Mouse (Mus musculus) liver, adult 2 months (tissue): Measurements from ENCODE around the gene Mbnl1. TPM values are rescaled to one million over a fixed set of nuclear protein-coding genes. Genes with fewer than 3 reads are reported as not detected.

Experiments
- DNase-seq: peaks from one replicate; pipeline ENCODE4 v3.0.0-alpha.2; 2011; ENCODE audit warnings: low read depth, low spot score; ENCODE audit errors: extremely low read depth
- H3K27ac ChIP-seq: fragments of 200-500 bp; replicated peaks from 2 replicates; pipeline ENCODE4 v1.5.1; 2012; ENCODE audit warnings: low read depth, mild to moderate bottlenecking, control low read depth, inconsistent platforms, low read length; ENCODE audit not compliant: insufficient read depth
- H3K27me3 ChIP-seq: fragments of 200-500 bp; 2 replicates; pipeline ENCODE4 v1.6.1; 2012; ENCODE audit warnings: mild to moderate bottlenecking, moderate library complexity, low read length, inconsistent platforms; ENCODE audit not compliant: control insufficient read depth, insufficient read depth
- H3K36me3 ChIP-seq: fragments of 200-500 bp; 2 replicates; pipeline ENCODE4 v1.6.1; 2012; ENCODE audit warnings: low read length, inconsistent platforms; ENCODE audit not compliant: control insufficient read depth, insufficient read depth
- H3K4me1 ChIP-seq: fragments of 200-500 bp; 2 replicates; pipeline ENCODE4 v1.6.1; 2011; ENCODE audit warnings: low read length; ENCODE audit not compliant: control insufficient read depth, insufficient read depth
- H3K4me3 ChIP-seq: fragments of 200-500 bp; 2 replicates; pipeline ENCODE4 v1.5.1; 2011; ENCODE audit warnings: low read depth, mild to moderate bottlenecking, control low read depth, low read length, moderate library complexity; ENCODE audit not compliant: insufficient read depth
- H3K79me2 ChIP-seq: fragments of 200-500 bp; 2 replicates; pipeline ENCODE4 v1.6.1; 2012; ENCODE audit warnings: inconsistent platforms, mild to moderate bottlenecking, low read length, moderate library complexity; ENCODE audit not compliant: control insufficient read depth, insufficient read depth
- H3K9ac ChIP-seq: fragments of 200-500 bp; 2 replicates; pipeline ENCODE4 v1.6.1; 2012; ENCODE audit warnings: low read depth, mild to moderate bottlenecking, control low read depth, inconsistent platforms, low read length
- CTCF ChIP-seq: fragments of 200-500 bp; IDR thresholded peaks from 2 replicates; pipeline ENCODE4 v1.5.1; 2011; ENCODE audit warnings: low read depth, low read length, control low read depth
- POLR2A ChIP-seq: fragments of 200-500 bp; IDR thresholded peaks from 2 replicates; pipeline ENCODE4 v1.6.1; 2011; ENCODE audit warnings: low read length, control low read depth; ENCODE audit not compliant: insufficient read depth; ENCODE audit errors: extremely low read depth
- WGBS: fragments of 180-500 bp; shearing (Covaris S2); methylation state at CpG from one replicate; pipeline ENCODE4 v1.1.7; 2018; 5-methylcytosine and 5-hydroxymethylcytosine counted together
- polyA plus RNA-seq: library from polyadenylated mRNA; depleted of rRNA; stranded (reverse); fragments of >200 nt; gene quantifications from 2 replicates; pipeline ENCODE4 v1.2.3, GENCODE M21; 2012
- total RNA-seq: library from RNA; depleted of rRNA; stranded (reverse); fragments of >200 nt; gene quantifications from 2 replicates; pipeline ENCODE4 v1.2.3, GENCODE M21; 2014

Mbnl1 gene
- total and polyA plus RNA-seq, 2 experiments = 27.3 to 111 TPM

DNA sequence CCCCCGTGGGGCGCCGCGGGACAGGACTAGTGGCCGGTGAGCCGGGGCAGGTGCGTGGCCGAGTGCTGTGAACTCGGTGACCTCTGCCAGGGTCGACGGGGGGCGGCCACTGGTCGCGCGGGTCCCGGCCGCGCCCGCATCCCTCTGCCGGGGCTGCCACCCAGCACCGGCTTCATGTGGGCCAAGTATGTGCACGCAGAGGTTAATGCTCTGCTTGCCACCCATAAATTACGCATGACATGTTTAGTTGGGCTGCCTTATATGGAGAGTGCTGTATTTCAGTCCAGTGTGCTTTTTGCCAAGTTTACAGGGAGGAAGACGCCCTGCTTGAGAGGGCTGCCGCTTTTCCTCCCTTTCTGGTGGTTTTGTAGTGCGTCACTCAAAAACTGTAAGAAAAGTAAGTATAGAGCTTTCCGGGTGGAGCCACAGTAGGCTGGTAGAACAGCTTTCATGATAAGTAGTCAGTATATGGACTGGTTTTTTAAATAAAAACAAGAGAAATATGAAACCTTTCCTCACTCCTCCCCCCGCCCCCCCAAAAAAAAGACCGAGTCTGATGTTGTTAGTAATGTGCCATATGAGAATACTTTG, 29.0 kb downstream of the Mbnl1 start:
- peak overlapping the region; percentile 87 for H3K9ac ChIP-seq
- peak overlapping the region; percentile 75 for H3K4me3 ChIP-seq
- WGBS = 1% methylated on average over 29 of the region's 29 CpGs
- peak; percentile 86 for DNase-seq
- H3K4me1 ChIP-seq = peaks cover 28% of the 10 kb centered on the region
- no peaks in the 10 kb centered on the region for H3K27me3 ChIP-seq
- H3K27ac ChIP-seq = peak overlapping the region; percentile 84
- H3K79me2 ChIP-seq = peaks cover 21% of the 10 kb centered on the region; the same call in 1 of the 2 replicates
- no peaks in the 10 kb centered on the region for H3K36me3 ChIP-seq
- TF ChIP-seq POLR2A = no peak
- TF ChIP-seq CTCF = no peak

DNA sequence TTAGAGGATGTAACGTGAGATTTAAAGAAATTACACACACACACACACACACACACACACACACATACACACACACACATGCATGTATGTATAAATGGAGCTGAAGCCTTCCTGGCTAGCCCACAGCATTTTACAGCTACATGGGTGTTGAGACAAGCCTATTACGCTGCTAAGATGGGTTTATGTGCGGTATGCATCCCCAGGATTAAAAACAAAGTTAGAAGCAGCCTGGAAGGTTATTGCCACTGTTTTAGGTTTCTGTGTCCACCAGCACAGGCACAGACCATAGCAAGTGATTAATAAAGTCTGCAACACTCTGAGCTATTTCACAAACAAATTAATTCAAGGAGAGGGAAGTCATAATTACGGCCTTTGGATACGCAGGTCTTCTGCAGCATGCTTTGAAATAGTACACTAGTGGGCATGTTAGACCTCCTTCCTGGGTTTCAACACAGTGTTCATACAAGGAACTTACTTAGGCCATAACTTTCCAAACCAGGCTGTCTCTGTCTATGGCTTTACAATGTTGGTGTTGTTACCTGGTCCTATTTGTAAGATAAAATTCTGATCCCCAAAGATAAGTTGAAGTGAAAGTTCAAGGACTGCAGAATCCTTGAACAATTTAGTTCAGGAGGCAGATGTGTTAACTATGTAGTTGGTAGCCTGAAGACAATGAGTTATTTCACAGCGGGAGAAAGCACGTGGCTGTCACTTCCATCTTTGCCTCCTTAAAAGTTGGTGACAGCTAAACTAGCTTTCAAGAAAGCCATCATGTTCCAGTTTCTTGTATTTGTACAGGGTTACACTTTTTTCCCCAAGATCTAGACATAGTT, 29.7 kb downstream of the Mbnl1 start:
- H3K27me3 ChIP-seq = no peaks in the 10 kb centered on the region
- whole genome bisulfite sequencing = 28% methylated on average over 7 of the region's 7 CpGs
- peak overlapping the region; percentile 75 for H3K4me3 ChIP-seq
- TF ChIP-seq POLR2A (no peak), CTCF (no peak)
- H3K9ac ChIP-seq = peak overlapping the region; percentile 71
- H3K79me2 ChIP-seq = peaks cover 25% of the 10 kb centered on the region; the same call in 1 of the 2 replicates
- no peaks in the 10 kb centered on the region for H3K36me3 ChIP-seq
- H3K27ac ChIP-seq = peak overlapping the region; percentile 84
- DNase-seq = peak; percentile 59
- peaks cover 32% of the 10 kb centered on the region for H3K4me1 ChIP-seq

GRCm38 (mm10) chr3:60503196-60503595, 30.6 kb downstream of the Mbnl1 start:
- H3K36me3 ChIP-seq = no peaks in the 10 kb centered on the region
- no peak for DNase-seq
- H3K27ac ChIP-seq = no peak overlapping the region
- TF ChIP-seq CTCF (no peak), POLR2A (no peak)
- H3K79me2 ChIP-seq = peaks cover 28% of the 10 kb centered on the region
- no peaks in the 10 kb centered on the region for H3K27me3 ChIP-seq
- peak overlapping the region; percentile 4; the same call in 1 of the 2 replicates for H3K4me3 ChIP-seq
- H3K4me1 ChIP-seq = peaks cover 36% of the 10 kb centered on the region
- no peak overlapping the region for H3K9ac ChIP-seq
- WGBS = 41% methylated on average over 7 of the region's 7 CpGs

DNA sequence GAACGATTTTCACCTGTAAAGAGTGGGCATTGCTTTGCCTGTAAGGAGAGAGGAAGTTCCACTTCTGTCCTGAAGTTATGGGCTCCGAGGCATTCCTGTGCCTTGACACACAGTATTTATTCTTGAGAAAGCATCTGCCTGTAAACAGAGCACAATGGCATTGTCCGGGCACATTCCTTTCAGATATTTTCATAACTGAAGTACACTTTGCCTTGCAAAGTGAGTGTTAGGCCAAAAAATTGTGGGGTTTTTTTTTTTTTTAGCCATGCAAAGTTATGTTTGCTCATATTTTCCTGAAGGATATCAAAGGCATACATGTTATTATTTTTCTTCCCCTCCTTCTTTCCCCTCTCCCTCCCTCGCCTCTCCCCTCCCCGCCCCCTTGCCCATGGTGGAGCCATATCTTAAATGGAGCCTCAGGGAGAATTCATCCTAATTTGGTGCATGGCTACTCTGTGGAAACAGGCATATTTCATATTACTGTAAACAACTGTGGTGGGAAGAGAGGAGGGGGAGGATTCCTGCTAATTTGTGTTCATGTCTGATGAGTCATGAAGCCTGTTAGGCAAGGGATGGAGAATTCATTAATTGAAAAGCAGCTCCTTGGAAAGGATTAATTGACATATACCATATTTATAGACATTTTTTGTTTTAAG, 32.3 kb downstream of the Mbnl1 start:
- H3K9ac ChIP-seq = no peak overlapping the region
- DNase-seq = no peak
- peaks cover 32% of the 10 kb centered on the region for H3K4me1 ChIP-seq
- WGBS = 66% methylated on average over 5 of the region's 5 CpGs
- peaks cover 38% of the 10 kb centered on the region for H3K79me2 ChIP-seq
- no peak overlapping the region for H3K27ac ChIP-seq
- H3K4me3 ChIP-seq = no peak overlapping the region
- no peak for TF ChIP-seq POLR2A
- no peak for TF ChIP-seq CTCF
- H3K36me3 ChIP-seq = no peaks in the 10 kb centered on the region
- H3K27me3 ChIP-seq = no peaks in the 10 kb centered on the region

GRCm38 (mm10) chr3:60506821-60507220, 34.2 kb downstream of the Mbnl1 start:
- 0 out of 2 replicates have a peak overlapping the region, but pooled peaks have one; percentile 32 for H3K27ac ChIP-seq
- H3K4me3 ChIP-seq = no peak overlapping the region
- no peaks in the 10 kb centered on the region for H3K27me3 ChIP-seq
- no peaks in the 10 kb centered on the region for H3K36me3 ChIP-seq
- DNase-seq = no peak
- H3K79me2 ChIP-seq = peaks cover 40% of the 10 kb centered on the region
- H3K9ac ChIP-seq = no peak overlapping the region
- H3K4me1 ChIP-seq = peaks cover 39% of the 10 kb centered on the region
- 89% methylated on average over 5 of the region's 5 CpGs for WGBS
- no peak for TF ChIP-seq CTCF
- no peak for TF ChIP-seq POLR2A
